ENCODE assay signal across 8 mouse cellular contexts in the genomic region with DNA sequence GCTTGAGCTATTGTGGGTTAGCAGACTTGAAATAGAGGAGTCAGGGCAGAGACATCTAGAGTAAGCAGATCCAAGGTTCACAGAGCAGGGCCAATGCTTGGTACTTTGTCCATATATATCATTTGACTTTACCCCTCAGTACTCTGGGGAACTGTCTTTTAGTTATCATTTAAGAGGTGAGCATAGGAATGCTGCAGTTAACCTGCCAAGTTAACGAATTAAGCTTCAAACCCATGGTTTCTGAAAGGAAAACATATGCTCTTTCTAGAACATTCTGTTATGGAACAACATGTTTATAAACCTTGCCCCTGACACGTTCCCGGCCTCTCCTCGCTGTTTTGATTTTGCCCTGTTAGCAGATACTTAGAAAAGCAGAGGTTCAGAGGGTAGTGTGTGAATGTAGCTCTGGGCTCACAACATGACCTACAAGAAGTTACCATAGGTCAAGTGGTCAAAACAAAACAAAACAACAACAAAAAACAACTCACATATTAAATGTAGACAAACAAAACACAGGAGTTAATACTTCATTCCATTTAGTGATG. TPM values are rescaled to one million over a fixed set of nuclear protein-coding genes. Genes with fewer than 3 reads are reported as not detected.
DNase-seq lines count a peak whose midpoint lies in the region; ATAC-seq lines count a peak whose summit lies in the region.
"Had no signal": no experiment of that assay in that cellular context is flagged by ENCODE, and none has a peak within 500 bp of the region (broad histone marks: within the 10 kb centered on the region; RNA-seq: fewer than 3 reads in every experiment).

No protein-coding gene starts in this region.

- no peaks in the 10 kb centered on the region for H3K36me3 ChIP-seq in lung, embryonic 15.5 days
- no peaks in the 10 kb centered on the region for H3K36me3 ChIP-seq in forebrain, embryonic 12.5 days (replicated peaks)
- no peaks in the 10 kb centered on the region for H3K36me3 ChIP-seq in limb, embryonic 11.5 days (ENCODE audit: control insufficient read depth, insufficient read depth, low read length)
- no peaks in the 10 kb centered on the region for H3K36me3 ChIP-seq in stomach, embryonic 15.5 days

- peak overlapping the region; percentile 77 for H3K9ac ChIP-seq in lung, embryonic 15.5 days
- H3K9ac ChIP-seq in forebrain, embryonic 12.5 days: peak overlapping the region; percentile 84; the same call in 1 of the 2 replicates
- H3K9ac ChIP-seq in limb, embryonic 11.5 days (ENCODE audit: low read length): peak overlapping the region; percentile 83; the same call in 1 of the 2 replicates
- H3K9ac ChIP-seq in stomach, embryonic 15.5 days: peak overlapping the region; percentile 73

- ATAC-seq in lung, embryonic 15.5 days (ENCODE audit: borderline replicate concordance, extremely low read depth, low FRiP score, low TSS enrichment): no peak
- no peak for ATAC-seq in forebrain, embryonic 12.5 days (ENCODE audit: low FRiP score)
- ATAC-seq in limb, embryonic 11.5 days (ENCODE audit: insufficient number of reproducible peaks, low FRiP score, low TSS enrichment, low read depth): no peak
- ATAC-seq in stomach, embryonic 15.5 days (ENCODE audit: insufficient read depth, low FRiP score, low read depth): no peak

- peaks cover 30% of the 10 kb centered on the region for H3K4me1 ChIP-seq in lung, embryonic 15.5 days
- H3K4me1 ChIP-seq in forebrain, embryonic 12.5 days: peaks cover 12% of the 10 kb centered on the region; the same call in 1 of the 2 replicates
- H3K4me1 ChIP-seq in limb, embryonic 11.5 days (ENCODE audit: control insufficient read depth, insufficient read depth, low read length): no peaks in the 10 kb centered on the region
- no peaks in the 10 kb centered on the region for H3K4me1 ChIP-seq in stomach, embryonic 15.5 days

- no peaks in the 10 kb centered on the region for H3K27me3 ChIP-seq in lung, embryonic 15.5 days
- no peaks in the 10 kb centered on the region for H3K27me3 ChIP-seq in forebrain, embryonic 12.5 days
- H3K27me3 ChIP-seq in limb, embryonic 11.5 days (ENCODE audit: control insufficient read depth, insufficient read depth, low read length): no peaks in the 10 kb centered on the region
- no peaks in the 10 kb centered on the region for H3K27me3 ChIP-seq in stomach, embryonic 15.5 days (replicated peaks)

- 72% methylated on average over 4 of the region's 4 CpGs for WGBS in lung, embryonic 15.5 days
- 94% methylated on average over 4 of the region's 4 CpGs for WGBS in forebrain, embryonic 12.5 days
- 92% methylated on average over 4 of the region's 4 CpGs for WGBS in limb, embryonic 11.5 days
- 74% methylated on average over 4 of the region's 4 CpGs for WGBS in stomach, embryonic 15.5 days

- no peak for DNase-seq in lung, postnatal 10 days
- DNase-seq in limb, embryonic 11.5 days (ENCODE audit: low spot score): no peak
- no peak for DNase-seq in cerebellum, postnatal 4 days (ENCODE audit: low spot score in 2 of 2)
- no peak for DNase-seq in gastrocnemius, postnatal 25 days
- DNase-seq: thymus, adult 18-20 months had no signal

- H3K4me2 ChIP-seq in lung, embryonic 15.5 days: peak overlapping the region; percentile 74
- H3K4me2 ChIP-seq in forebrain, embryonic 12.5 days: peak overlapping the region; percentile 80
- H3K4me2 ChIP-seq in limb, embryonic 11.5 days (ENCODE audit: low read depth, severe bottlenecking): peak overlapping the region; percentile 58
- peak overlapping the region; percentile 84 for H3K4me2 ChIP-seq in stomach, embryonic 15.5 days

- peak overlapping the region; percentile 63 for H3K4me3 ChIP-seq in lung, embryonic 15.5 days
- peak overlapping the region; percentile 61 for H3K4me3 ChIP-seq in forebrain, embryonic 12.5 days (replicated peaks)
- H3K4me3 ChIP-seq in limb, embryonic 11.5 days (ENCODE audit: low read depth, low read length): peak overlapping the region; percentile 54
- peak overlapping the region; percentile 56 for H3K4me3 ChIP-seq in stomach, embryonic 15.5 days (replicated peaks)

- H3K27ac ChIP-seq in lung, embryonic 15.5 days: no peak overlapping the region
- H3K27ac ChIP-seq in forebrain, embryonic 12.5 days: no peak overlapping the region
- H3K27ac ChIP-seq in limb, embryonic 11.5 days (replicated peaks; ENCODE audit: low read depth, low read length): no peak overlapping the region
- no peak overlapping the region for H3K27ac ChIP-seq in stomach, embryonic 15.5 days

- H3K9me3 ChIP-seq in lung, embryonic 15.5 days: no peaks in the 10 kb centered on the region
- no peaks in the 10 kb centered on the region for H3K9me3 ChIP-seq in forebrain, embryonic 12.5 days
- no peaks in the 10 kb centered on the region for H3K9me3 ChIP-seq in limb, embryonic 11.5 days (ENCODE audit: control insufficient read depth, low read length)
- no peaks in the 10 kb centered on the region for H3K9me3 ChIP-seq in stomach, embryonic 15.5 days

RNA-seq across cellular contexts. Expression of gene Prdm5, which starts 1.0 kb away (rescaled TPM):
- polyA plus RNA-seq in lung, embryonic 15.5 days (2015; fragmentation: Nextera tagmentation; extraction: Ambion mirVana): 24.5 and 24.9 TPM in 2 replicates
- 11.9 and 13.2 TPM in 2 replicates for polyA plus RNA-seq in forebrain, embryonic 12.5 days (2016; fragmentation: Nextera tagmentation; extraction: Ambion mirVana)
- polyA plus RNA-seq in limb, embryonic 11.5 days (2014; fragmentation: Nextera tagmentation; extraction: Ambion mirVana): 20.4 and 21.8 TPM in 2 replicates
- 18.6 and 19.6 TPM in 2 replicates for polyA plus RNA-seq in stomach, embryonic 15.5 days (2015; fragmentation: Nextera tagmentation; extraction: Ambion mirVana)
- 1 to 10 TPM; 2.6 to 2.9 TPM for total RNA-seq in gastrocnemius, postnatal 25 days (2021)
